Mouse (Mus musculus) hindbrain, embryonic 16.5 days (tissue): Measurements from ENCODE around the gene Rnf168. TPM values are rescaled to one million over a fixed set of nuclear protein-coding genes. Genes with fewer than 3 reads are reported as not detected.
"Not testable (repeated sequence)": the region's sequence is repeated elsewhere in the genome, so short reads cannot be mapped to it uniquely, and the experiment has no call there.

Experiments used
- ATAC-seq: fragments of 200-750 bp; cut with Nextera tagmentation; 2 replicates; pipeline ENCODE4 v1.8.0; 2017; ENCODE audit warnings: moderate TSS enrichment, moderate library complexity
- H3K27ac ChIP-seq: fragments of 300-500 bp; sonication (generic); 2 replicates; pipeline ENCODE4 v1.5.1; 2014; ENCODE audit warnings: low read depth, mild to moderate bottlenecking, control low read depth, low read length, moderate library complexity
- H3K27me3 ChIP-seq: fragments of 300-500 bp; sonication (generic); replicated peaks from 2 replicates; pipeline ENCODE4 v1.6.1; 2014; ENCODE audit warnings: low read length; ENCODE audit not compliant: control insufficient read depth, insufficient read depth
- H3K36me3 ChIP-seq: fragments of 300-500 bp; sonication (generic); 2 replicates; pipeline ENCODE4 v1.6.1; 2014; ENCODE audit warnings: mild to moderate bottlenecking, low read length, moderate library complexity, mixed read lengths; ENCODE audit not compliant: control insufficient read depth, insufficient read depth
- H3K4me1 ChIP-seq: fragments of 300-500 bp; sonication (generic); 2 replicates; pipeline ENCODE4 v1.6.1; 2014; ENCODE audit warnings: low read depth, low read length; ENCODE audit not compliant: control insufficient read depth, insufficient read depth
- H3K4me2 ChIP-seq: fragments of 300-500 bp; sonication (generic); 2 replicates; pipeline ENCODE4 v1.6.1; 2014; ENCODE audit warnings: mild to moderate bottlenecking, low read length, control low read depth, moderate library complexity
- H3K4me3 ChIP-seq: fragments of 300-500 bp; sonication (generic); 2 replicates; pipeline ENCODE4 v1.5.1; 2014; ENCODE audit warnings: mild to moderate bottlenecking, low read length, control low read depth, moderate library complexity
- H3K9ac ChIP-seq: fragments of 300-500 bp; sonication (generic); 2 replicates; pipeline ENCODE4 v1.6.1; 2014; ENCODE audit warnings: low read depth, mild to moderate bottlenecking, control low read depth, low read length, moderate library complexity
- H3K9me3 ChIP-seq: fragments of 300-500 bp; sonication (generic); 2 replicates; pipeline ENCODE4 v1.6.1; 2014; ENCODE audit warnings: mild to moderate bottlenecking, low read length, moderate library complexity; ENCODE audit not compliant: control insufficient read depth
- WGBS: fragments of 180-500 bp; shearing (Covaris S2); extraction: QIAGEN DNeasy Blood & Tissue Kit; methylation state at CpG from one replicate; pipeline ENCODE4 v1.1.7; 2014; 5-methylcytosine and 5-hydroxymethylcytosine counted together
- polyA plus RNA-seq: library from polyadenylated mRNA; unstranded; fragments of >200 nt; fragmentation: Nextera tagmentation; extraction: Ambion mirVana; gene quantifications from 2 replicates; pipeline ENCODE4 v1.2.1, GENCODE M21; 2015

Gene Rnf168
- polyA plus RNA-seq, 1 experiment from 2014 or later: 23.8 TPM

DNA sequence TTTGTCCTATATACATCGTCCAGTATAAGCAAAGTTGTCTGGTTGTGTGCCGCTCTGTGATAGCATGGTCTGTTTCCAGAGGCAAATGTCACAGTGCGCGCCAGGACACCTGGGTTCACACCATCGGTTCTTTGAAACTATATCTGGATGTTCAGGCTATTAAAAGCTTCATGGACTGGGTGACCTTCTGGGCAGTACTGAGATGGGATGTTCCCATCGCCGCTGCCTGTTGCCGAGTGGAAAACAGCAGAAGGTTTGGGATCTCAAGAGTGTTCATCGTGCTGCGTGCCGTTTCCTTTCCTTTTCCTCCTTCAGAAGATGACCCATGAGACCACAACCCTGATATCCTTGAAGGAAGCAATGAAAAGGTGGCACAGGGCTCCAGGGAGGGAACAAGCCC, 6.0 kb upstream of the Rnf168 start, which contains the start of gene Smco1:
Gene Smco1, plus strand, starts transcription at position 178 of the 400 bp plus-strand sequence.
- Histone ChIP-seq H3K4me2 (no peak within 1 kb of the TSS), H3K9ac (no peak within 1 kb of the TSS), H3K4me1 (no peaks in the 10 kb centered on the region), H3K27me3 (no peaks in the 10 kb centered on the region), H3K9me3 (no peaks in the 10 kb centered on the region), H3K27ac (no peak within 1 kb of the TSS), H3K4me3 (no peak within 1 kb of the TSS), H3K36me3 (no peaks in the 10 kb centered on the region)
- ATAC-seq: no peak
- WGBS: 88% methylated on average over 11 of the region's 11 CpGs

DNA sequence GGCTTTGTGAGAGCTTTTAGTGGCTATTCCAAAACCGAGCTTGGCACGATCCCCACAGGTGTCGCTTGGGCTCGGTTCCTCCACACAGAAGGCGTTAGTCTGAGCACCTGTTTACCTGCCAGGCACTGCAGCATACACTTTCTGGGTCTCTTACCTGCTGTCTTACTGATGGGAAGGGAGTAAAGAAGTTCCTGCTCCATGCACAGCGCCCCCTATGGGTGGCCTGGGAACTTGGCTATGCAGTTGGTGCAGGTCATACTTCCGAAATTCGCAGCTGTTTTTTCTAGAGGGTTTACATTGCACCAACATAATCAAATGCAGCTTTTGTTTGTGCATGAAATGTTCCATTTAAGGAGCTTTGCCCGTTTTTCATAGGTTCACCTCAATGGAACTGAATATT, 3.9 kb upstream of the Rnf168 start:
- no peak overlapping the region for H3K27ac ChIP-seq
- H3K4me1 ChIP-seq: peaks cover 3% of the 10 kb centered on the region; the same call in 1 of the 2 replicates
- ATAC-seq: no peak
- H3K36me3 ChIP-seq: no peaks in the 10 kb centered on the region
- H3K27me3 ChIP-seq: no peaks in the 10 kb centered on the region
- H3K9me3 ChIP-seq: no peaks in the 10 kb centered on the region
- WGBS: 61% methylated on average over 9 of the region's 9 CpGs
- H3K4me2 ChIP-seq: no peak overlapping the region
- H3K9ac ChIP-seq: no peak overlapping the region
- no peak overlapping the region for H3K4me3 ChIP-seq

GRCm38 (mm10) chr16:32275041-32275440, 2.2 kb upstream of the Rnf168 start:
- no peak for ATAC-seq

GRCm38 (mm10) chr16:32275830-32276229, 1.4 kb upstream of the Rnf168 start:
- Histone ChIP-seq H3K27me3 (no peaks in the 10 kb centered on the region), H3K36me3 (no peaks in the 10 kb centered on the region), H3K4me2 (no peak overlapping the region), H3K9ac (no peak overlapping the region), H3K4me3 (no peak overlapping the region), H3K4me1 (peaks cover 12% of the 10 kb centered on the region), H3K9me3 (no peaks in the 10 kb centered on the region), H3K27ac (no peak overlapping the region)
- WGBS: 84% methylated on average over 1 of the region's 1 CpGs
- ATAC-seq: no peak

More at GRCm38 (mm10) chr16:32275041-32275440, 2.2 kb upstream of the Rnf168 start:
- WGBS: 89% methylated on average over 6 of the region's 6 CpGs
- H3K27me3 ChIP-seq: no peaks in the 10 kb centered on the region
- H3K4me2 ChIP-seq: no peak overlapping the region
- peaks cover 12% of the 10 kb centered on the region for H3K4me1 ChIP-seq
- no peak overlapping the region for H3K27ac ChIP-seq
- no peak overlapping the region for H3K9ac ChIP-seq
- no peaks in the 10 kb centered on the region for H3K36me3 ChIP-seq
- H3K9me3 ChIP-seq: no peaks in the 10 kb centered on the region
- no peak overlapping the region for H3K4me3 ChIP-seq

DNA sequence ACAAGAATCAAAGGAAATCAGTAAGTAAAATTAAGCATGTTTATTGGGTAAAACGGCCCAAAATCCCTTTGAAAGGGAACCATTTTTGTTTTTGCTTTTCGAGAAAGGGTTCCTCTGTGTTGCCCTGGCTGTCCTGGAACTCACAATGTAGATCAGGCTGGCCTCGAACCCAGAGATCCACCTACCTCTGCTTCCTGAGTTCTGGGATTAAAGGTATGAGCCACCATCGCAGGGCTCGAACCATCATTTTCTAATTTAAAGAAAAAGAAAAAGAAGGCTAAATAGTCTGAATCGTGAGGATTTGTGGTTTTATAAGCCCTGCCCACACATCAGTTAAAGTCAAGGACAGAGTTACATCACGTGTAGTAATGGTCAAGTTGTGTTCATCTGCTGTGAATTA, 1.1 kb downstream of the Rnf168 start:
- Histone ChIP-seq H3K36me3 (no peaks in the 10 kb centered on the region; the same call in 1 of the 2 replicates), H3K9ac (peak overlapping the region; percentile 94), H3K27me3 (no peaks in the 10 kb centered on the region), H3K4me3 (peak overlapping the region; percentile 93), H3K4me2 (peak overlapping the region; percentile 60), H3K9me3 (no peaks in the 10 kb centered on the region), H3K27ac (no peak overlapping the region), H3K4me1 (peaks cover 18% of the 10 kb centered on the region)
- WGBS: 58% methylated on average over 7 of the region's 7 CpGs
- ATAC-seq: no peak

- Histone ChIP-seq H3K9me3 (no peaks in the 10 kb centered on the region), H3K27me3 (no peaks in the 10 kb centered on the region), H3K27ac (no peak overlapping the region), H3K36me3 (peaks cover 10% of the 10 kb centered on the region; the same call in 1 of the 2 replicates), H3K9ac (no peak overlapping the region), H3K4me3 (0 out of 2 replicates have a peak overlapping the region, but pooled peaks have one; percentile 1), H3K4me1 (peaks cover 18% of the 10 kb centered on the region), H3K4me2 (peak overlapping the region; percentile 38)
- 88% methylated on average over 8 of the region's 8 CpGs for WGBS
- no peak for ATAC-seq
These were observed 3.0 kb downstream of the Rnf168 start for GRCm38 (mm10) chr16:32280211-32280610.

GRCm38 (mm10) chr16:32282608-32283007, 5.3 kb downstream of the Rnf168 start:
- Histone ChIP-seq H3K36me3 (peaks cover 19% of the 10 kb centered on the region), H3K4me2 (no peak overlapping the region), H3K9ac (no peak overlapping the region), H3K27me3 (no peaks in the 10 kb centered on the region), H3K27ac (no peak overlapping the region), H3K4me1 (peaks cover 15% of the 10 kb centered on the region), H3K9me3 (no peaks in the 10 kb centered on the region), H3K4me3 (no peak overlapping the region)
- no peak for ATAC-seq

GRCm38 (mm10) chr16:32291821-32292220, 14.6 kb downstream of the Rnf168 start:
- Histone ChIP-seq H3K36me3 (peaks cover 26% of the 10 kb centered on the region), H3K4me2 (no peak overlapping the region), H3K27me3 (no peaks in the 10 kb centered on the region), H3K4me1 (no peaks in the 10 kb centered on the region), H3K27ac (no peak overlapping the region), H3K9ac (no peak overlapping the region), H3K9me3 (no peaks in the 10 kb centered on the region), H3K4me3 (no peak overlapping the region)
- WGBS: 94% methylated on average over 4 of the region's 4 CpGs
- ATAC-seq: no peak

- H3K4me2 ChIP-seq, ATAC-seq, H3K27ac ChIP-seq, H3K4me1 ChIP-seq, H3K4me3 ChIP-seq, H3K9ac ChIP-seq, H3K9me3 ChIP-seq, H3K27me3 ChIP-seq: not testable (repeated sequence)
- WGBS: 98% methylated on average over 4 of the region's 4 CpGs
- H3K36me3 ChIP-seq: peaks cover 25% of the 10 kb centered on the region
These were observed 22.4 kb downstream of the Rnf168 start for GRCm38 (mm10) chr16:32299617-32300016.

DNA sequence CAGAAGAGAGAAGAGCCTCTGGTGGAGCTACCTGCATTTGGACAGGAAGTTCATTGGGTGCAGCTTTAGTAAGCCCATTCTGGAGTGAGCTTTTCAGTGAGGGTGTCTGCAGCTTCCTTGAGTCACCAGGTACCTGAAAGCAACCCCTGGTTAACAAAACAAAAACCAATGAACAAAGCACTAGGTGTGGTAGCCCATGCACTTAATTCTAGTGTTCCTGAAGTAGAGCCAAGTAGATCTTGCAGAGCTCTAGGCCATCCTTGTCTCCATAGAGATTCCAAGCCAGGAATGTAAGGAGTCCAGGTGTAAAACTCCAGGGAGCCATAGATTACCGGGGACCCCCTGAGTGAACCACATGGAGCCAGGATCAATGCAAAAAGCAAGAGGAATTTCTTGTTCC, 25.8 kb downstream of the Rnf168 start:
- Histone ChIP-seq H3K9me3 (no peaks in the 10 kb centered on the region), H3K36me3 (peaks cover 12% of the 10 kb centered on the region), H3K9ac (no peak overlapping the region), H3K4me3 (no peak overlapping the region), H3K27me3 (no peaks in the 10 kb centered on the region), H3K4me1 (no peaks in the 10 kb centered on the region), H3K4me2 (no peak overlapping the region), H3K27ac (no peak overlapping the region)
- ATAC-seq: no peak
- 36% methylated on average over 1 of the region's 1 CpGs for WGBS
